Mouse (Mus musculus): Measurements from ENCODE around the gene Rag2. TPM values are rescaled to one million over a fixed set of nuclear protein-coding genes. Genes with fewer than 3 reads are reported as not detected.

Rag2 gene
- polyA plus RNA-seq, 1 experiment from 2014 or later, result not detected

DNA sequence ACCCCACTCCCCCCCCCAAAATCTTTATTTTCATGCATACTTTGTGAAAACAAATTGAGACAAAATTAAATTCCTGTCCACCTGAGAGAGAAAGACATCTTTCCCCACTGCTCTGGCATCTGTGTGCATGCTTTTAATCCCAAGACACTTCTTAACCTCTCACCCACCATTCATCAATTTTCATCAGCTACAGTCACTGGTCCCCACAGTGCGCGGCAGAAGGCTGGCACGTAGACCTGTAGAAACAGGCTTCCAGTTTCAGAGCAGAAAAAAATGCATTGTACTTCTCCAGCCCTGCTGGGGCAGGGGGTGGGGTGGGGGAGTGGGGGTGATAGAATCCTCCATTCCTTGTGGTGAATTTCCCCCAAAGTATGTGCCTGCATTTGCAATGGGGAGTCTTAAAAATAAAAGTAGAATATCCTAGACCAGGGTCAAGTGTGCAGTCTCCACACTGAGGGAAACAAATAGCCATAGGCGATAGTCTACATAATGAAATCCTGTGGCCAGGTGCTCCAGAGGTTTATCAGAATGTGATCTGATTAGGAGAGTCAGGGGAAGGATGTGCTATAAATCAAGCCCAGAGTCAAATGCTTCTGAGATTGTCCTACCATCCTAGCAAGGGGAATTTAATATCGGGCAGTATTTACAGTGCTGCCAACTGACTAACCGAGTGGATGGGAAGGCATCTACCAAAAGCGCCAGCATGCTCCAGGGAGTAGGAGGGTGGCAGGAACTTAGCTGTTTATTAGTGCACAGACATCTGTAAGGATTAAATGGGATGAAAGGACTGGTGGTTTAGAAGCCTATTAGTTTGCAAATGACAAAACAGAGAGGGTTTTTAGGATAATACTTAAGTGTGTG is 14.7 kb downstream of the Rag2 start:
- no peak overlapping the region for H3K4me3 ChIP-seq
- no peak overlapping the region for H3K27ac ChIP-seq
- no peaks in the 10 kb centered on the region for H3K9me3 ChIP-seq
- no peak overlapping the region for H3K9ac ChIP-seq
- no peaks in the 10 kb centered on the region for H3K4me1 ChIP-seq
- no peak for ATAC-seq (replicated peaks)
- no peak overlapping the region for H3K4me2 ChIP-seq
- WGBS, result 62% methylated on average over 7 of the region's 7 CpGs
- no peaks in the 10 kb centered on the region for H3K36me3 ChIP-seq (replicated peaks)
- no peaks in the 10 kb centered on the region for H3K27me3 ChIP-seq (replicated peaks)

DNA sequence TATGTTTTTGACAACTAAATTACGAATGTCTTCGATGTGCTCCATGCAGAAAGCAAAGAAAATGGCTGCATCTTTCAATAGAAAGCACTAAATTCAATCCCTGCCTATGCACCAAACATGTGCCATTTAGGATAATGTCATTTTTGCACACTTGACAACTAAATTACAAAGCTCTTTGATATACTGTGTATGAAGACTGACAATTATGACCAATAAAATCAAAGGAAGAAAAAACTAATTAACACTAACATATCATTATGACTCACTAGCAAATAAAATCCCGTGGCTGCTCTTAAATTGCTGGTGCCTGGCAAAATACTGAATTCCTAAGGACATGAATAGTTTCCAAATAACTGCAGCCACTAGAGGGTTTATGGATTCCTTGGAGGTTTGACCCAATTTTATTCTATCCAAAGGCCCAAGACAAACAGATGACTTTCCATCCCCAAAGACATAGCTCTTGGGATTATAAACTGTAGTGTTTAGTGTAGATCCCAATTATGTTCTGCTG is 15.4 kb downstream of the Rag2 start:
- H3K9ac ChIP-seq, result no peak overlapping the region
- H3K4me2 ChIP-seq, result no peak overlapping the region
- H3K9me3 ChIP-seq, result no peaks in the 10 kb centered on the region
- H3K27ac ChIP-seq, result no peak overlapping the region
- ATAC-seq (replicated peaks), result no peak
- no peaks in the 10 kb centered on the region for H3K27me3 ChIP-seq (replicated peaks)
- no peaks in the 10 kb centered on the region for H3K4me1 ChIP-seq
- H3K36me3 ChIP-seq (replicated peaks), result no peaks in the 10 kb centered on the region
- 63% methylated on average over 3 of the region's 3 CpGs for WGBS
- H3K4me3 ChIP-seq, result no peak overlapping the region

DNA sequence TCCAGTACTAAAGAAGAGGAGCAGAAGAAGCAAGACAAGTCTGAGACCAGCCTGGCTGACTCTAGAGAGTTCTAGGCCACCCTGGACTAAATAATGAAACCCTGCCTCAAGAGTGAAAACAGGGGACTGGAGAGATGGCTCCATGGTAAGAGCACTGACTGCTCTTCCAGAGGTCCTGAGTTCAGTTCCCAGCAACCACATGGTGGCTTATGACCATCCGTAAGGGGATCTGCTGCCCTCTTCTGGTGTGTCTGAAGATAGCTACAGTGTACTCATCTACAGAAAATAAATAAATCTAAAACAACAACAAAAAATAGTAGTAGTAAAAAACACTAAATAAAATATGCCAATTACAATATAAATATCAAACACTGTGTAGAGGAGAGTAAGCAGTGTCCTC is 21.3 kb downstream of the Rag2 start:
- no peaks in the 10 kb centered on the region for H3K27me3 ChIP-seq (replicated peaks)
- H3K9ac ChIP-seq, result no peak overlapping the region
- no peaks in the 10 kb centered on the region for H3K36me3 ChIP-seq (replicated peaks)
- H3K4me1 ChIP-seq, result no peaks in the 10 kb centered on the region
- no peaks in the 10 kb centered on the region for H3K9me3 ChIP-seq
- no peak overlapping the region for H3K4me2 ChIP-seq
- no peak overlapping the region for H3K27ac ChIP-seq
- H3K4me3 ChIP-seq, result no peak overlapping the region
- WGBS, result 90% methylated on average over 1 of the region's 1 CpGs
- ATAC-seq (replicated peaks), result no peak

DNA sequence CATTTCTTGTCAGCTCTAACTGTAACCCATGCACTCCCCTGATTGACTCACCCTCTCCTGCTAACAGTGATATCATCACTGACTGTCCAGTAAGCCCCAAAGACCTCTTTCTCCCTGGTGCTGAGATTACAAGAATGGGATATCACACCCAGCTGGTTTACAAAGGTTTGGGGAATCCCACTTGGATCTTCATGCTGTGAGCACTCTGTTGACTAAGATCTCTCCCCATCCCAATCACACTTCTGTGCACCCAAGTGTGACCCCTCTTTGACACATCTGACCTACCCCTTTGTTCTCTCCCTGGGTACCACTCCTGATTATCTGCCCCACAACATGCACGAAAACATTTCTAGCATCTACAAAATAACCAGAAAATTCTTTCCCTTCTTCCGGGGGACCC is 23.8 kb downstream of the Rag2 start:
- no peak overlapping the region for H3K9ac ChIP-seq
- no peak overlapping the region for H3K4me2 ChIP-seq
- ATAC-seq (replicated peaks), result no peak
- H3K9me3 ChIP-seq, result no peaks in the 10 kb centered on the region
- H3K27me3 ChIP-seq (replicated peaks), result no peaks in the 10 kb centered on the region
- no peak overlapping the region for H3K4me3 ChIP-seq
- H3K4me1 ChIP-seq, result peaks cover 7% of the 10 kb centered on the region; the same call in 1 of the 2 replicates
- no peaks in the 10 kb centered on the region for H3K36me3 ChIP-seq (replicated peaks)
- 39% methylated on average over 2 of the region's 2 CpGs for WGBS
- no peak overlapping the region for H3K27ac ChIP-seq

DNA sequence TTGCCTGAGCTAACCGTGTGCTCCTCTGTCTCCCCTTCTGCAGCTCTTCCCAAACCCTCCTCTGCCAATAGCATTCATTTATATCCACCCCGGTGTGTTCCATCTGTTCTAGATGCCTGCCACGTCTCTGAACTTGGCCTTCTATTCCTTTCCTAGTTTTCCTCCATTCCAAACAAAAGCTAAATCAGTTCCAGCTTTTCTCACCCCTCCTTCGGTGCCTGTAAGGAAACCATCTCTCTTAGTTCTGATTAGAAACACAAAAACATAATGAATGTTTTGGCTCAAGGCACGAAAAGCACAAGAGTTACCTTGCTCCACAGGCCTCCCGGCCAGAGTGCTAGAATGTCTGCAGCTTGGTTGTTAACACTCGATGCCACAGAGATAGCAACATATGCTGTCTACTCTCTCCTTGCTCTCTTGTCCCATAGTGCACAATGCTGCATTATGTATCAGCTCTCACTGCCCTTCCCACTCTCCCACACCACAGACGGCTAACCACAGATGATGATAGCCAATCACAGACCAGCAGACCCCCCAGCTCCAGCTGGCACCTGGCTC is 24.7 kb downstream of the Rag2 start, which contains the start of the genes Rag1 and B230118H07Rik:
Gene Rag1, minus strand, starts transcription at position 388 of the 558 bp plus-strand sequence.
Gene B230118H07Rik, minus strand, starts transcription at position 419 of the 558 bp plus-strand sequence.
- Histone ChIP-seq H3K9ac (no peak within 1 kb of the TSS), H3K4me1 (peaks cover 7% of the 10 kb centered on the region; the same call in 1 of the 2 replicates), H3K27ac (no peak within 1 kb of the TSS), H3K4me3 (no peak within 1 kb of the TSS), H3K9me3 (no peaks in the 10 kb centered on the region), H3K27me3 (replicated peaks) (no peaks in the 10 kb centered on the region), H3K4me2 (no peak within 1 kb of the TSS), H3K36me3 (replicated peaks) (no peaks in the 10 kb centered on the region)
- no peak for ATAC-seq (replicated peaks)
- WGBS, result 40% methylated on average over 8 of the region's 8 CpGs

DNA sequence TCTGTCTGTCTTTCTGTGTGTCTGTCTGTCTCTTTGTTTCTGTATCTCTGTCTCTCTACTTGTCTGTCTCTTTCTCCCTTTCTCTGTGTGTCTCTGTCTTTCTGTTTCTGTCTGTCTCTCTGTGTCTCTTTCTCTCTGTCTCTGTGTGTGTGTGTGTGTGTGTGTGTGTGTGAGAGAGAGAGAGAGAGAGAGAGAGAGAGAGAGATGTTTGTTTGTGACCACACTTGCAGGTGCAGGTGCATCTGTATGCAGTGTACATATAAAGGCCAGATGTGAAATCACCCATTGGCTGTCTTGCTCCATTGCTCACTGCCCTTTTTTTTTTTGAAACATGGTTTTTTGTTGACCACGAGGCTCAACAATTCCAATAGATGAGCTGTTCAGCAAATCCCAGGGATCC is 25.9 kb downstream of the Rag2 start:
- 46% methylated on average over 1 of the region's 1 CpGs for WGBS
- H3K36me3 ChIP-seq (replicated peaks), result no peaks in the 10 kb centered on the region
- no peak overlapping the region for H3K27ac ChIP-seq
- H3K9me3 ChIP-seq, result no peaks in the 10 kb centered on the region
- peaks cover 7% of the 10 kb centered on the region; the same call in 1 of the 2 replicates for H3K4me1 ChIP-seq
- no peak for ATAC-seq (replicated peaks)
- no peak overlapping the region for H3K4me2 ChIP-seq
- no peak overlapping the region for H3K9ac ChIP-seq
- no peak overlapping the region for H3K4me3 ChIP-seq
- no peaks in the 10 kb centered on the region for H3K27me3 ChIP-seq (replicated peaks)

DNA sequence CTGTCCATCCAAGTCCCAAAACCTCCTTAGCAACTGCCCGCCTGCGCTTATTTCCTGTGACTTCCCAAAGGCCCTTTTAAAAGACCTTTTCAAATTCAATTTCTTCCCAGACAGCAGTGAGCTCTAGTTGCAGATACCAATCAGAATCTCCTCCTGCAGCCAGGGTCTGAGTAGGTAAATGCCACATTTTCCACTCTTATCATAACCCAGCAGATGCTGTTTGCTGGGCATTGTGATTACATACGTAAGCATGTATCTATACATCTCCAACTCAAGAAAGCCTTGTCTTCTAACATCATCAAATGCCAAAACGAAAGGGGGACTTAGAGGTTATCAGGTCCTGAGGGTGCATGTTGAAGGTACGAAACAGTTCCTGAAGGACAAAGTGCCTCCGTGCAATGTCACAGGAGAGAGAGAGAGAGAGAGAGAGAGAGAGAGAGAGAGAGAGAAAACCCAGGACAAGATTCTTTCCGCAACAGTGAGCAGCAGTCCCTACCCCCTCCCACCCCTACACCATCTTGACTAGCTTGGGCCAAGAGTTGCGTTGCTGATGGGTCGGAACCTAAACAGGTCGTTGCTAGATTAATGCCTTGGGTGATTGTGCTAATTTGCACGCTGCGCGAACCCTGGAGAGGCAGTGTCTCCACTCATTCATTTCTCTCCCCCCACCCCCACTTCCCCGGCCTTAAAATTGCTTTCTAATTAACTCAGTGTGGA is 27.8 kb downstream of the Rag2 start:
- no peaks in the 10 kb centered on the region for H3K27me3 ChIP-seq (replicated peaks)
- H3K36me3 ChIP-seq (replicated peaks), result no peaks in the 10 kb centered on the region
- peaks cover 7% of the 10 kb centered on the region; the same call in 1 of the 2 replicates for H3K4me1 ChIP-seq
- WGBS, result 30% methylated on average over 14 of the region's 14 CpGs
- peak overlapping the region; percentile 38 for H3K4me3 ChIP-seq
- H3K4me2 ChIP-seq, result peak overlapping the region; percentile 69
- peak overlapping the region; percentile 45; the same call in 1 of the 2 replicates for H3K27ac ChIP-seq
- H3K9ac ChIP-seq, result peak overlapping the region; percentile 40
- no peaks in the 10 kb centered on the region for H3K9me3 ChIP-seq
- peak; percentile 64 for ATAC-seq (replicated peaks)

DNA sequence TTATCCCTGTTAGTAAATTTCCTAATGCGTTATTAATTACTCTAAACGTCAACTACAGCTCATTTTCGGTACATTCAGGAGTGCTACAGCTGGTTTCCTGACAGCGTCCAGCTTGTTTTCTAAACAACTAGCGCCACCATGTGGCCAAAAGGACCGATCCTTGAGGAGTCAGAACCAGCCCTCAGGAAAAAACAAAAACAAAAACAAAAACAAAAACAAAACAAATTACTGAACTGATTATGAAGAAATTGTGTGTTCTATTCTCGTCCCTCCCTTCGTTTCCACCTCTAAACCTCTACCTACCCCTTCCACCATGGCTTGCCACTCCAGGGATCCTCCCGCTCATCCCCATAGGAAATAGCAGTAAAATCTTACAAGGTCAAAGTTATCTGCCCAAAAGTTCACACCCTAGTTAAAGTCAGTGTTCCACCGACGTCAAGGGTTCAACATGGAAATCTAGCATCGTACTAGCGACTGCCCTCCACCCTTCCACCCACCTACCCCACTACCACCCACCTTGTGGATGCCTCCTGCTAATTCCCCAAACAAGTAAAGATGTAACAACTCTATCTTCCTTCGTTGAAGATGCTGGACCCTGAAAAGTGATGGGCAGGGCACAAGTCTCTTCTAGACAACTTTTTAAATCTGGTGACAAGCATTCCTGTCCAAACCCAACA is 28.5 kb downstream of the Rag2 start:
- no peaks in the 10 kb centered on the region for H3K27me3 ChIP-seq (replicated peaks)
- peak overlapping the region; percentile 38 for H3K4me3 ChIP-seq
- ATAC-seq (replicated peaks), result peak; percentile 87
- H3K36me3 ChIP-seq (replicated peaks), result no peaks in the 10 kb centered on the region
- H3K9ac ChIP-seq, result peak overlapping the region; percentile 40
- peaks cover 7% of the 10 kb centered on the region; the same call in 1 of the 2 replicates for H3K4me1 ChIP-seq
- no peaks in the 10 kb centered on the region for H3K9me3 ChIP-seq
- WGBS, result 16% methylated on average over 14 of the region's 14 CpGs
- no peak overlapping the region for H3K27ac ChIP-seq
- peak overlapping the region; percentile 69 for H3K4me2 ChIP-seq

DNA sequence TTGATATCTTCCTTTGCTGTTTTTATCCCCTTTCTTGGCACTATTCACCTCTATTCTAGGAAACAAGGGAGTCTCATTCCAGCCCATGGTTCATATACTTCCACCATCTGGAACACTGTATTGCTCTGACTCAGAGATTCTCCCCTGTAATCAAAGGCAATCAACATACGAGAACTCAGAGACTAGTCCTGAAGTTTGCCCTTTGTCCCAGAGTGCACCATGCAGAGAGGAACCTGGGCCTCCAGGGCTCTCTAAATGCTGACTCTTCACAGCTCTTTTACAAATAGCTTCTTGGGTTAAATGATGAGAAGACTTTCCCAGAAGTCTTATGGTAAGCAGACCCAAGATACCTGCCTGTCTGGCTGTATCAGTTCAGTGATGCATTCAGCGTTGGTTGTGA is 36.0 kb downstream of the Rag2 start:
- ATAC-seq (replicated peaks), result no peak
- Histone ChIP-seq H3K36me3 (replicated peaks) (no peaks in the 10 kb centered on the region), H3K27me3 (replicated peaks) (no peaks in the 10 kb centered on the region), H3K9me3 (no peaks in the 10 kb centered on the region), H3K4me1 (0 out of 2 replicates have a peak, but pooled peaks cover 3% of the 10 kb centered on the region), H3K4me2 (no peak overlapping the region), H3K27ac (no peak overlapping the region), H3K9ac (no peak overlapping the region), H3K4me3 (no peak overlapping the region)
- WGBS, result 70% methylated on average over 2 of the region's 2 CpGs

DNA sequence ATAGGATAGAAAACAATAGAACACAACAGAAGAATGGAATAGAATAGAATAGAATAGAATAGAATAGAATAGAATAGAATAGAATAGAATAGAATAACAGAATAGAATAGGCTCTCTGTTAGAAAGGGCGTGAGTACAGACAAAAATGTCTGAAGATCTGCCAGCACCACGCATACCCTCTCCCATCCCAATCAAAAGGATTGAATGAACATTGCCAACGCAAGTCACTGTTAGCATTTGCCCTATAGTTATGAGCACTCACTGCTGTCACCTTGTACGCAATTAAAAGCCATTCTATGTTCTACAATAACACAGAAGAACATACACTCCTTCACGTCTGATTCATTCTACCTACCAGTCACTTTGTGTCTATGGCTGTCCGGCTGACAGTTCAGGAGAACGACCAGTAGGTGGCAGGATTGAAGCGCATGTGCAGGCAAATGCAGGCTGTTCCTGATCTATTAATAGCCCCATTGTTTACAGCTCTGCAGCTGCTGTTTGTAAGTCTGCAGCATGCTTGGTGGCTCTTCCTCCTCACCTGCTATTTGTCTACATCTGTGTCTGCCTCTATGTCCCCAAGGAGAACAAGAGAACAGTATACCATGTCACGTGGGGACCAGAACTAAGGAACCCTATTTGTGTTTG is 40.7 kb downstream of the Rag2 start:
- ATAC-seq (replicated peaks), result peak; percentile 80
- H3K4me1 ChIP-seq, result 0 out of 2 replicates have a peak, but pooled peaks cover 3% of the 10 kb centered on the region
- no peaks in the 10 kb centered on the region for H3K9me3 ChIP-seq
- H3K9ac ChIP-seq, result no peak overlapping the region
- no peaks in the 10 kb centered on the region for H3K27me3 ChIP-seq (replicated peaks)
- no peak overlapping the region for H3K4me3 ChIP-seq
- 19% methylated on average over 9 of the region's 9 CpGs for WGBS
- no peak overlapping the region for H3K4me2 ChIP-seq
- H3K27ac ChIP-seq, result no peak overlapping the region
- no peaks in the 10 kb centered on the region for H3K36me3 ChIP-seq (replicated peaks)

DNA sequence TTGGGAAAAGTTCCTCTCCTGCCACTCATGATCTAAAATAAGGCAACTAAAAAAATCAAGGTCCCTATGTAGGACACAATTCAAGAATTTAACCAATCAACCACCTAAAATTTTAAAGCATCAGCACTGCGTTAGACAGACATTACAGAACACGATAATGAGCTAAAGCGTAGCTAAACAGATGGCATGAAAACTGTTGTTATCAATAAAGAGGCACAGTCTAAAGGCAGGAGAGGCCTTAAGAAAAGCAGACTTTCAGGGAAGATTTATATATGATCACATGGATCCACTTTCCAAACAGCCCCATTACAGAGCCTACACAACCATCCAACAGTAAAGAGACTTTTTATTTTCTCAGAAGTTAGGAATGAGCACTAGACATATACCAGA is 41.2 kb downstream of the Rag2 start:
- Histone ChIP-seq H3K4me1 (0 out of 2 replicates have a peak, but pooled peaks cover 3% of the 10 kb centered on the region), H3K4me2 (no peak overlapping the region), H3K9ac (no peak overlapping the region), H3K27me3 (replicated peaks) (no peaks in the 10 kb centered on the region), H3K27ac (no peak overlapping the region), H3K36me3 (replicated peaks) (no peaks in the 10 kb centered on the region), H3K9me3 (no peaks in the 10 kb centered on the region), H3K4me3 (no peak overlapping the region)
- 0 out of 2 replicates have a peak, but pooled peaks have one; percentile 30 for ATAC-seq (replicated peaks)
- WGBS, result 88% methylated on average over 3 of the region's 3 CpGs
